Mouse (Mus musculus): ENCODE results near the gene Slc30a5.
"Not testable (repeated sequence)": the region's sequence is repeated elsewhere in the genome, so short reads cannot be mapped to it uniquely, and the experiment has no call there.

Gene Slc30a5

GRCm38 (mm10) chr13:100832741-100833639, at the start of gene Slc30a5:
TSS of gene Slc30a5 (minus strand) at chr13:100833427.
- DNase-seq (ENCODE audit: low read depth, low spot score), result peak; percentile 99

GRCm38 (mm10) chr13:100881944-100882343, 48.7 kb upstream of the Slc30a5 start:
- DNase-seq (ENCODE audit: low read depth, low spot score), result no peak

- no peak for DNase-seq (ENCODE audit: low read depth, low spot score)
Observed at GRCm38 (mm10) chr13:100879806-100880205, 46.6 kb upstream of the Slc30a5 start.

GRCm38 (mm10) chr13:100879326-100879725, 46.1 kb upstream of the Slc30a5 start:
- DNase-seq (ENCODE audit: low read depth, low spot score), result no peak

- DNase-seq (ENCODE audit: low read depth, low spot score), result no peak
Observed at GRCm38 (mm10) chr13:100878264-100878663, 45.0 kb upstream of the Slc30a5 start.

- no peak for DNase-seq (ENCODE audit: low read depth, low spot score)
Observed at GRCm38 (mm10) chr13:100877703-100878102, 44.5 kb upstream of the Slc30a5 start.

GRCm38 (mm10) chr13:100875103-100875502, 41.9 kb upstream of the Slc30a5 start:
- no peak for DNase-seq (ENCODE audit: low read depth, low spot score)

- no peak for DNase-seq (ENCODE audit: low read depth, low spot score)
Observed at GRCm38 (mm10) chr13:100874588-100874987, 41.4 kb upstream of the Slc30a5 start.

GRCm38 (mm10) chr13:100873530-100873929, 40.3 kb upstream of the Slc30a5 start:
- no peak for DNase-seq (ENCODE audit: low read depth, low spot score)

- DNase-seq (ENCODE audit: low read depth, low spot score), result no peak
Observed at GRCm38 (mm10) chr13:100871445-100872171, 38.4 kb upstream of the Slc30a5 start.

GRCm38 (mm10) chr13:100869813-100870212, 36.6 kb upstream of the Slc30a5 start:
- no peak for DNase-seq (ENCODE audit: low read depth, low spot score)

GRCm38 (mm10) chr13:100866311-100866710, 33.1 kb upstream of the Slc30a5 start:
- peak; percentile 87 for DNase-seq (ENCODE audit: low read depth, low spot score)

- no peak for DNase-seq (ENCODE audit: low read depth, low spot score)
Observed at GRCm38 (mm10) chr13:100865744-100866143, 32.5 kb upstream of the Slc30a5 start.

- DNase-seq (ENCODE audit: low read depth, low spot score), result not testable (repeated sequence)
Observed at GRCm38 (mm10) chr13:100863914-100864313, 30.7 kb upstream of the Slc30a5 start.

GRCm38 (mm10) chr13:100859117-100859516, 25.9 kb upstream of the Slc30a5 start:
- no peak for DNase-seq (ENCODE audit: low read depth, low spot score)

GRCm38 (mm10) chr13:100854174-100854573, 20.9 kb upstream of the Slc30a5 start:
- peak; percentile 53 for DNase-seq (ENCODE audit: low read depth, low spot score)

- peak; percentile 10 for DNase-seq (ENCODE audit: low read depth, low spot score)
Observed at GRCm38 (mm10) chr13:100853120-100853519, 19.9 kb upstream of the Slc30a5 start.

- DNase-seq (ENCODE audit: low read depth, low spot score), result no peak
Observed at GRCm38 (mm10) chr13:100849137-100849536, 15.9 kb upstream of the Slc30a5 start.

GRCm38 (mm10) chr13:100846891-100847579, 13.8 kb upstream of the Slc30a5 start:
- no peak for DNase-seq (ENCODE audit: low read depth, low spot score)

- no peak for DNase-seq (ENCODE audit: low read depth, low spot score)
Observed at GRCm38 (mm10) chr13:100846254-100846653, 13.0 kb upstream of the Slc30a5 start.

GRCm38 (mm10) chr13:100843944-100844343, 10.7 kb upstream of the Slc30a5 start:
- no peak for DNase-seq (ENCODE audit: low read depth, low spot score)
